Mouse (Mus musculus) hindbrain, embryonic 10.5 days (tissue): ENCODE data around the gene Commd1. TPM values are rescaled to one million over a fixed set of nuclear protein-coding genes. Genes with fewer than 3 reads are reported as not detected.

Source experiments
- DNase-seq: peaks from one replicate; pipeline ENCODE4 v3.0.0-alpha.2; 2017; ENCODE audit warnings: low spot score
- H3K27ac ChIP-seq: fragments of 300-500 bp; sonication (generic); 2 replicates; pipeline ENCODE4 v1.5.1; 2016; ENCODE audit warnings: mild to moderate bottlenecking, moderate library complexity
- H3K27me3 ChIP-seq: fragments of 300-500 bp; sonication (generic); 2 replicates; pipeline ENCODE4 v1.6.1; 2016; ENCODE audit warnings: mild to moderate bottlenecking; ENCODE audit not compliant: poor library complexity, insufficient read depth, severe bottlenecking
- H3K36me3 ChIP-seq: fragments of 300-500 bp; sonication (generic); 2 replicates; pipeline ENCODE4 v1.6.1; 2016; ENCODE audit warnings: mild to moderate bottlenecking, moderate library complexity
- H3K4me1 ChIP-seq: fragments of 300-500 bp; sonication (generic); replicated peaks from 2 replicates; pipeline ENCODE4 v1.6.1; 2016; ENCODE audit warnings: mild to moderate bottlenecking
- H3K4me3 ChIP-seq: fragments of 300-500 bp; sonication (generic); 2 replicates; pipeline ENCODE4 v1.5.1; 2016; ENCODE audit warnings: mild to moderate bottlenecking, moderate library complexity
- H3K9me3 ChIP-seq: fragments of 300-500 bp; sonication (generic); 2 replicates; pipeline ENCODE4 v1.6.1; 2016; ENCODE audit warnings: mild to moderate bottlenecking, moderate library complexity
- WGBS: fragments of 180-500 bp; shearing (Covaris S2); methylation state at CpG from one replicate; pipeline ENCODE4 v1.1.7; 2016; 5-methylcytosine and 5-hydroxymethylcytosine counted together
- polyA plus RNA-seq: library from polyadenylated mRNA; unstranded; fragments of >200 nt; fragmentation: Nextera tagmentation; extraction: Ambion mirVana; gene quantifications from 2 replicates; pipeline ENCODE4 v1.2.1, GENCODE M21; 2016

The Commd1 gene
- polyA plus RNA-seq, 1 experiment from 2014 or later = 374 TPM

- H3K4me3 ChIP-seq = no peak overlapping the region
- H3K27me3 ChIP-seq = no peaks in the 10 kb centered on the region
- H3K27ac ChIP-seq = no peak overlapping the region
- no peaks in the 10 kb centered on the region for H3K9me3 ChIP-seq
- DNase-seq = no peak
- H3K4me1 ChIP-seq = 0 out of 2 replicates have a peak, but pooled peaks cover 15% of the 10 kb centered on the region
- 69% methylated on average over 8 of the region's 8 CpGs for WGBS
- no peaks in the 10 kb centered on the region for H3K36me3 ChIP-seq
Observed at GRCm38 (mm10) chr11:22846960-22847731, 135.0 kb downstream of the Commd1 start.

Other genes starting within 250 kb of the Commd1 start
- gene B3gnt2, start 121.4 kb downstream of the Commd1 start, polyA plus RNA-seq = 1.2 and 2.1 TPM in 2 replicates
- 2.7 and 3.2 TPM in 2 replicates for gene Zrsr1, start 10.4 kb downstream of the Commd1 start, polyA plus RNA-seq
- gene Gm28048, start 292 bp downstream of the Commd1 start, polyA plus RNA-seq = 3.3 and 4.5 TPM in 2 replicates
- gene Cct4, start 8.1 kb upstream of the Commd1 start, polyA plus RNA-seq = 387 and 408 TPM in 2 replicates
- gene Fam161a, start 25.1 kb upstream of the Commd1 start, polyA plus RNA-seq = 2.9 and 4.0 TPM in 2 replicates